Mouse (Mus musculus) MEL (cell line): Measurements from ENCODE around the gene Tfrc.

Experiments used
- CTCF ChIP-seq, 3 experiments: IDR thresholded peaks in 2 of 3; conservative IDR thresholded peaks in 1 of 3; 2 replicates each; pipeline ENCODE4 v1.5.1; 2011 to 2012; ENCODE audit warnings: low read length in 3 of 3, low read depth in 2 of 3, mild to moderate bottlenecking in 2 of 3, improper control_type of control experiment in 1 of 3, inconsistent platforms in 1 of 3, mixed read lengths in 1 of 3, moderate library complexity in 1 of 3; ENCODE audit not compliant: control insufficient read depth in 1 of 3, insufficient read depth in 1 of 3, poor library complexity in 1 of 3, severe bottlenecking in 1 of 3
- GATA1 ChIP-seq: IDR thresholded peaks from 2 replicates; pipeline ENCODE4 v1.6.1; 2011; ENCODE audit warnings: low read depth, low read length, improper control_type of control experiment
- HCFC1 ChIP-seq: IDR thresholded peaks from 2 replicates; pipeline ENCODE4 v1.6.1; 2012; ENCODE audit warnings: low read depth, mild to moderate bottlenecking, inconsistent platforms, low read length, improper control_type of control experiment, moderate library complexity
- KAT2A ChIP-seq: conservative IDR thresholded peaks from 2 replicates; pipeline ENCODE4 v1.6.1; 2012; ENCODE audit warnings: low read depth, low read length, improper control_type of control experiment, inconsistent platforms
- MEF2A ChIP-seq: IDR thresholded peaks from 2 replicates; pipeline ENCODE4 v1.6.1; 2014; ENCODE audit warnings: low read depth, mild to moderate bottlenecking, inconsistent platforms, low read length, improper control_type of control experiment; ENCODE audit not compliant: poor library complexity, insufficient replicate concordance, severe bottlenecking; ENCODE audit errors: extremely low read depth
- POLR2A ChIP-seq, 2 experiments: IDR thresholded peaks; 2 replicates each; pipeline ENCODE4 v1.6.1; 2011 to 2012; ENCODE audit warnings: low read length in 2 of 2, mild to moderate bottlenecking in 2 of 2, control low read depth in 1 of 2, improper control_type of control experiment in 1 of 2, low read depth in 1 of 2, moderate library complexity in 1 of 2; ENCODE audit not compliant: control insufficient read depth in 1 of 2, insufficient read depth in 1 of 2, poor library complexity in 1 of 2
- POLR2AphosphoS2 ChIP-seq: IDR thresholded peaks from 2 replicates; pipeline ENCODE4 v1.6.1; 2011; ENCODE audit warnings: low read length, improper control_type of control experiment
- SMC3 ChIP-seq: IDR thresholded peaks from 2 replicates; pipeline ENCODE4 v1.6.1; 2011; ENCODE audit warnings: low read depth, low read length, improper control_type of control experiment
- ZKSCAN1 ChIP-seq: IDR thresholded peaks from 2 replicates; pipeline ENCODE4 v1.6.1; 2012; ENCODE audit warnings: low read depth, mild to moderate bottlenecking, inconsistent platforms, low read length, improper control_type of control experiment, moderate library complexity
- ZMIZ1 ChIP-seq: IDR thresholded peaks from 2 replicates; pipeline ENCODE4 v1.6.1; 2012; ENCODE audit warnings: low read depth, mild to moderate bottlenecking, inconsistent platforms, low read length, improper control_type of control experiment, moderate library complexity

DNA sequence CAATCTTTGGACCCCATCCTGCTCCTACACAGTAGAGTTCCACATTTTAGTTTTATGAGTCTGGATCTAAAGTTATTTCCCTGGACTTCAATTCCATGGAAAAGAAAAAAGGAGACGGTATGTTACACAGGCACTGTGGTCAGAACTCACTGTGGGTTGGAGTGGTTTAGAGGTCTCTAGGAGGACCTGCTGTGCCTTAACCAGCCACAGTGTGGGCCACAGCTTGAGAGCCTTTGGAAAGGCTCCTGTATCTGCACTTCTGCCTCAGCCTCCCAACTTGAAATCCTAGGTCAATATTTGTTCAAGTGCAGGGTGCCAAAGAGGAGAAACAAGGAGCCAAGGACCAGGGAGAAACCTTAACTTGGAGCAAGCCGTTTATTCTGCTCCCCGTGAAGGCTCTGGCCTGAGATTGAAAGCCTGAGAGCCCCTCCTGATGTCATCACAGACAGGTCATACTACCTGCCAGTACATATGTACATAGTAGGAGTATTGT, 6.5 kb upstream of the Tfrc start:
- TF ChIP-seq CTCF (IDR thresholded peaks at IDR 0.05 in 2 of 3, conservative IDR thresholded peaks at IDR 0.05 in 1 of 3; ENCODE audit: control insufficient read depth in 1 of 3, insufficient read depth in 1 of 3, low read depth in 2 of 3, low read length in 3 of 3, poor library complexity in 1 of 3, severe bottlenecking in 1 of 3) (no peak), POLR2A (IDR thresholded peaks at IDR 0.05; ENCODE audit: control insufficient read depth in 1 of 2, insufficient read depth in 1 of 2, low read depth in 1 of 2, low read length in 2 of 2, poor library complexity in 1 of 2) (no peak), HCFC1 (no peak), ZKSCAN1 (no peak), POLR2AphosphoS2 (no peak), ZMIZ1 (no peak), KAT2A (no peak), SMC3 (no peak), GATA1 (no peak), MEF2A (no peak)
